Mouse (Mus musculus) midbrain, embryonic 15.5 days (tissue): ENCODE measurements around the gene Klhdc3. TPM values are rescaled to one million over a fixed set of nuclear protein-coding genes. Genes with fewer than 3 reads are reported as not detected.
A peak's percentile ranks its signal among the peaks of the same experiment; 100 is the strongest.

Experiments
- ATAC-seq: fragments of 200-750 bp; cut with Nextera tagmentation; replicated peaks from 2 replicates; pipeline ENCODE4 v1.8.0; 2017; ENCODE audit warnings: moderate TSS enrichment
- H3K27ac ChIP-seq: fragments of 300-500 bp; sonication (generic); 2 replicates; pipeline ENCODE4 v1.5.1; 2015; ENCODE audit warnings: mild to moderate bottlenecking, inconsistent platforms
- H3K27me3 ChIP-seq: fragments of 300-500 bp; sonication (generic); replicated peaks from 2 replicates; pipeline ENCODE4 v1.6.1; 2015; ENCODE audit warnings: inconsistent platforms
- H3K36me3 ChIP-seq: fragments of 300-500 bp; sonication (generic); replicated peaks from 2 replicates; pipeline ENCODE4 v1.6.1; 2015; ENCODE audit warnings: inconsistent platforms
- H3K4me1 ChIP-seq: fragments of 300-500 bp; sonication (generic); 2 replicates; pipeline ENCODE4 v1.6.1; 2015; ENCODE audit warnings: inconsistent platforms
- H3K4me2 ChIP-seq: fragments of 300-500 bp; sonication (generic); 2 replicates; pipeline ENCODE4 v1.6.1; 2015; ENCODE audit warnings: inconsistent platforms, mild to moderate bottlenecking, moderate library complexity
- H3K4me3 ChIP-seq: fragments of 300-500 bp; sonication (generic); 2 replicates; pipeline ENCODE4 v1.5.1; 2015; ENCODE audit warnings: mild to moderate bottlenecking, inconsistent platforms
- H3K9ac ChIP-seq: fragments of 300-500 bp; sonication (generic); 2 replicates; pipeline ENCODE4 v1.6.1; 2015; ENCODE audit warnings: mild to moderate bottlenecking, inconsistent platforms
- H3K9me3 ChIP-seq: fragments of 300-500 bp; sonication (generic); 2 replicates; pipeline ENCODE4 v1.6.1; 2016; ENCODE audit warnings: inconsistent platforms
- WGBS: fragments of 180-500 bp; shearing (Covaris S2); methylation state at CpG from one replicate; pipeline ENCODE4 v1.1.7; 2015; ENCODE audit warnings: mixed read lengths; 5-methylcytosine and 5-hydroxymethylcytosine counted together
- polyA plus RNA-seq: library from polyadenylated mRNA; unstranded; fragments of >200 nt; fragmentation: Nextera tagmentation; extraction: Ambion mirVana; gene quantifications from 2 replicates; pipeline ENCODE4 v1.2.1, GENCODE M21; 2015

Klhdc3 gene
- polyA plus RNA-seq, 1 experiment from 2014 or later, result 180 TPM

- peaks cover 22% of the 10 kb centered on the region; the same call in 1 of the 2 replicates for H3K36me3 ChIP-seq
- ATAC-seq, result no peak
- H3K9ac ChIP-seq, result peak overlapping the region; percentile 66
- H3K4me3 ChIP-seq, result peak overlapping the region; percentile 53
- H3K9me3 ChIP-seq, result no peaks in the 10 kb centered on the region
- 32% methylated on average over 15 of the region's 15 CpGs for WGBS
- H3K27ac ChIP-seq, result peak overlapping the region; percentile 87
- peaks cover 48% of the 10 kb centered on the region for H3K4me1 ChIP-seq
- peak overlapping the region; percentile 76 for H3K4me2 ChIP-seq
- no peaks in the 10 kb centered on the region for H3K27me3 ChIP-seq
Observed at GRCm38 (mm10) chr17:46649811-46650210, 30.9 kb downstream of the Klhdc3 start.

- Histone ChIP-seq H3K36me3 (peaks cover 11% of the 10 kb centered on the region; the same call in 1 of the 2 replicates), H3K9me3 (no peaks in the 10 kb centered on the region), H3K27ac (no peak overlapping the region), H3K4me2 (no peak overlapping the region), H3K9ac (no peak overlapping the region), H3K27me3 (no peaks in the 10 kb centered on the region), H3K4me1 (peaks cover 59% of the 10 kb centered on the region), H3K4me3 (no peak overlapping the region)
- 93% methylated on average over 9 of the region's 9 CpGs for WGBS
- no peak for ATAC-seq
Observed at GRCm38 (mm10) chr17:46648436-46648835, 32.3 kb downstream of the Klhdc3 start.

- Histone ChIP-seq H3K9me3 (no peaks in the 10 kb centered on the region), H3K4me2 (peak overlapping the region; percentile 66; the same call in 1 of the 2 replicates), H3K36me3 (peaks cover under 1% of the 10 kb centered on the region; the same call in 1 of the 2 replicates), H3K27ac (no peak overlapping the region), H3K4me3 (no peak overlapping the region), H3K27me3 (no peaks in the 10 kb centered on the region), H3K9ac (no peak overlapping the region), H3K4me1 (peaks cover 51% of the 10 kb centered on the region)
- ATAC-seq, result no peak
- 90% methylated on average over 7 of the region's 7 CpGs for WGBS
Observed at GRCm38 (mm10) chr17:46647279-46647678, 33.4 kb downstream of the Klhdc3 start.

GRCm38 (mm10) chr17:46646322-46646662 lies 34.4 kb downstream of the Klhdc3 start:
- H3K4me2 ChIP-seq, result peak overlapping the region; percentile 66
- H3K27ac ChIP-seq, result peak overlapping the region; percentile 90
- no peak for ATAC-seq
- H3K4me3 ChIP-seq, result peak overlapping the region; percentile 72
- H3K9me3 ChIP-seq, result no peaks in the 10 kb centered on the region
- no peaks in the 10 kb centered on the region for H3K27me3 ChIP-seq
- peak overlapping the region; percentile 67 for H3K9ac ChIP-seq
- peaks cover 8% of the 10 kb centered on the region for H3K36me3 ChIP-seq
- WGBS, result 0% methylated on average over 19 of the region's 19 CpGs
- H3K4me1 ChIP-seq, result peaks cover 41% of the 10 kb centered on the region

- WGBS, result under 1% methylated on average over 53 of the region's 53 CpGs
Observed at GRCm38 (mm10) chr17:46645561-46646321, 35.0 kb downstream of the Klhdc3 start, which contains the start of the genes Klc4 and Mrpl2. Klc4 (minus strand) TSS chr17:46646022. Mrpl2 (plus strand) TSS chr17:46646229.

GRCm38 (mm10) chr17:46644916-46645475 lies 35.7 kb downstream of the Klhdc3 start:
- Histone ChIP-seq H3K27ac (peak overlapping the region; percentile 61), H3K9ac (peak overlapping the region; percentile 54), H3K4me3 (peak overlapping the region; percentile 72), H3K9me3 (no peaks in the 10 kb centered on the region), H3K27me3 (no peaks in the 10 kb centered on the region), H3K4me2 (peak overlapping the region; percentile 70), H3K36me3 (peaks cover 18% of the 10 kb centered on the region), H3K4me1 (peaks cover 35% of the 10 kb centered on the region)
- no peak for ATAC-seq
- 7% methylated on average over 11 of the region's 11 CpGs for WGBS

More at GRCm38 (mm10) chr17:46645561-46646321, 35.0 kb downstream of the Klhdc3 start, which contains the start of the genes Klc4 and Mrpl2:
- peak; percentile 69 for ATAC-seq
- H3K4me1 ChIP-seq, result peaks cover 36% of the 10 kb centered on the region
- peak within 1 kb of the TSS; percentile 67 for H3K9ac ChIP-seq
- peak within 1 kb of the TSS; percentile 90 for H3K27ac ChIP-seq
- no peaks in the 10 kb centered on the region for H3K9me3 ChIP-seq
- peaks cover 13% of the 10 kb centered on the region for H3K36me3 ChIP-seq
- H3K4me2 ChIP-seq, result peak within 1 kb of the TSS; percentile 70
- peak within 1 kb of the TSS; percentile 72 for H3K4me3 ChIP-seq
- no peaks in the 10 kb centered on the region for H3K27me3 ChIP-seq

- Histone ChIP-seq H3K36me3 (peaks cover 25% of the 10 kb centered on the region), H3K4me1 (peaks cover 28% of the 10 kb centered on the region), H3K4me2 (peak overlapping the region; percentile 70), H3K27ac (no peak overlapping the region), H3K4me3 (peak overlapping the region; percentile 72; the same call in 1 of the 2 replicates), H3K9me3 (no peaks in the 10 kb centered on the region), H3K9ac (peak overlapping the region; percentile 10; the same call in 1 of the 2 replicates), H3K27me3 (no peaks in the 10 kb centered on the region)
- WGBS, result 87% methylated on average over 12 of the region's 12 CpGs
- no peak for ATAC-seq
Observed at GRCm38 (mm10) chr17:46644152-46644805, 36.4 kb downstream of the Klhdc3 start.

GRCm38 (mm10) chr17:46642060-46642459 lies 38.7 kb downstream of the Klhdc3 start:
- Histone ChIP-seq H3K27ac (no peak overlapping the region), H3K9ac (no peak overlapping the region), H3K4me2 (no peak overlapping the region), H3K36me3 (peaks cover 32% of the 10 kb centered on the region), H3K4me1 (peaks cover 24% of the 10 kb centered on the region), H3K9me3 (no peaks in the 10 kb centered on the region), H3K4me3 (no peak overlapping the region), H3K27me3 (no peaks in the 10 kb centered on the region)
- ATAC-seq, result no peak
- WGBS, result 89% methylated on average over 17 of the region's 17 CpGs

- H3K36me3 ChIP-seq, result peaks cover 32% of the 10 kb centered on the region
Observed at GRCm38 (mm10) chr17:46639929-46640328, 40.8 kb downstream of the Klhdc3 start.

GRCm38 (mm10) chr17:46636831-46637523 lies 43.7 kb downstream of the Klhdc3 start:
- no peak overlapping the region for H3K9ac ChIP-seq
- no peak overlapping the region for H3K4me3 ChIP-seq
- peak; percentile 22; the same call in 1 of the 2 replicates for ATAC-seq
- H3K4me2 ChIP-seq, result peak overlapping the region; percentile 15; the same call in 1 of the 2 replicates
- no peaks in the 10 kb centered on the region for H3K27me3 ChIP-seq
- no peak overlapping the region for H3K27ac ChIP-seq
- peaks cover 34% of the 10 kb centered on the region for H3K36me3 ChIP-seq
- H3K9me3 ChIP-seq, result no peaks in the 10 kb centered on the region
- WGBS, result 22% methylated on average over 15 of the region's 15 CpGs
- H3K4me1 ChIP-seq, result 0 out of 2 replicates have a peak, but pooled peaks cover 2% of the 10 kb centered on the region

More at GRCm38 (mm10) chr17:46639929-46640328, 40.8 kb downstream of the Klhdc3 start:
- H3K4me2 ChIP-seq, result no peak overlapping the region
- no peak for ATAC-seq
- H3K4me1 ChIP-seq, result peaks cover 16% of the 10 kb centered on the region
- WGBS, result 78% methylated on average over 9 of the region's 9 CpGs
- no peaks in the 10 kb centered on the region for H3K27me3 ChIP-seq
- H3K9me3 ChIP-seq, result no peaks in the 10 kb centered on the region
- no peak overlapping the region for H3K4me3 ChIP-seq
- no peak overlapping the region for H3K9ac ChIP-seq
- H3K27ac ChIP-seq, result no peak overlapping the region

- Histone ChIP-seq H3K36me3 (peaks cover 17% of the 10 kb centered on the region), H3K9me3 (no peaks in the 10 kb centered on the region), H3K4me3 (peak overlapping the region; percentile 70), H3K27ac (peak overlapping the region; percentile 87), H3K4me2 (peak overlapping the region; percentile 72), H3K9ac (0 out of 2 replicates have a peak overlapping the region, but pooled peaks have one; percentile 90), H3K27me3 (no peaks in the 10 kb centered on the region), H3K4me1 (peaks cover 34% of the 10 kb centered on the region)
- WGBS, result 17% methylated on average over 12 of the region's 12 CpGs
- peak; percentile 48 for ATAC-seq
Observed at GRCm38 (mm10) chr17:46629685-46630441, 50.9 kb downstream of the Klhdc3 start.
